Mouse (Mus musculus) myocyte (in vitro differentiated cells): ENCODE results near the gene Lama2.

Experiments
- CEBPB ChIP-seq: IDR thresholded peaks from 2 replicates; pipeline ENCODE4 v1.6.1; 2011; ENCODE audit warnings: mild to moderate bottlenecking, moderate library complexity; ENCODE audit not compliant: poor library complexity, insufficient read depth, severe bottlenecking
- E2F4 ChIP-seq: IDR thresholded peaks from one replicate; pipeline ENCODE4 v1.6.1; 2011; ENCODE audit warnings: mild to moderate bottlenecking, control low read depth, moderate library complexity; ENCODE audit not compliant: insufficient read depth
- MAX ChIP-seq: IDR thresholded peaks from one replicate; pipeline ENCODE4 v1.6.1; 2011; ENCODE audit warnings: low read depth, mild to moderate bottlenecking, control low read depth
- MYOD1 ChIP-seq, 3 experiments: IDR thresholded peaks; one replicate each; pipeline ENCODE4 v1.6.1; 2011; ENCODE audit warnings: control low read depth in 2 of 3, low read depth in 2 of 3, mild to moderate bottlenecking in 2 of 3, moderate library complexity in 1 of 3; ENCODE audit not compliant: insufficient read length in 2 of 3, control insufficient read depth in 1 of 3
- POLR2A ChIP-seq: IDR thresholded peaks from one replicate; pipeline ENCODE4 v1.6.1; 2011; ENCODE audit warnings: low read depth, mild to moderate bottlenecking, control low read depth, moderate library complexity; ENCODE audit not compliant: insufficient read length
- POLR2AphosphoS2 ChIP-seq: IDR thresholded peaks from one replicate; pipeline ENCODE4 v1.6.1; 2011; ENCODE audit warnings: low read depth, control low read depth; ENCODE audit not compliant: insufficient read length
- TCF3 ChIP-seq: IDR thresholded peaks from one replicate; pipeline ENCODE4 v1.6.1; 2011; ENCODE audit warnings: low read depth, control low read depth; ENCODE audit not compliant: insufficient read length
- USF1 ChIP-seq: IDR thresholded peaks from one replicate; pipeline ENCODE4 v1.6.1; 2011; ENCODE audit warnings: low read depth, mild to moderate bottlenecking, control low read depth, moderate library complexity

GRCm38 (mm10) chr10:27387531-27387930 is 232.0 kb downstream of the Lama2 start:
- TF ChIP-seq MAX (no peak), TCF3 (no peak), POLR2A (no peak), USF1 (no peak), MYOD1 (IDR thresholded peaks at IDR 0.05; ENCODE audit: control insufficient read depth in 1 of 3, insufficient read length in 2 of 3, low read depth in 2 of 3) (no peak), POLR2AphosphoS2 (no peak), E2F4 (no peak), CEBPB (no peak)
